Mouse (Mus musculus): Measurements from ENCODE around the gene Cnga3.

Gene Cnga3

GRCm38 (mm10) chr1:37214144-37214543, at the start of gene Cnga3:
Cnga3 (plus strand) TSS chr1:37214434.
- DNase-seq (ENCODE audit: low read depth, low spot score) = no peak

DNA sequence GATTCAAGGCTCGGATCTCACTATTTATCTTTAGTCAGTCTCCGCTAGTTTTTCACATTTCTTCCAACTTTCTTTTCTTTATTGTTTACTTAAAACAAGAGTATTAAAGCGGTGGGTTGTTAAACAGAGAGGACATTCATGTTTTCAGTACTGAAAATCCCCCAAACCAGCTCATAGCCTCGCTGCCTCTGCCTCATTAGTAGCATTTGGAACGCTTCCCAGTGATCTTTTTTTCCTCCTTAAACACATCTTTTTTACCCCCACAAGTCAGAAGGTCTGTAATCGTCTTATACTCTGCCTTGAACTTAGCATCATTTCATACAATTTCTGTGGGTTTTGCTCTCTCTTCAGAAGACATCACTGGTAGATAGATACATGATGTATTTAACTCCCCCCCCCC, 48.2 kb upstream of the Cnga3 start:
- no peak for DNase-seq (ENCODE audit: low read depth, low spot score)

GRCm38 (mm10) chr1:37167918-37168317, 46.3 kb upstream of the Cnga3 start:
- no peak for DNase-seq (ENCODE audit: low read depth, low spot score)

- no peak for DNase-seq (ENCODE audit: low read depth, low spot score)
These were observed 36.4 kb upstream of the Cnga3 start for GRCm38 (mm10) chr1:37177874-37178273.

DNA sequence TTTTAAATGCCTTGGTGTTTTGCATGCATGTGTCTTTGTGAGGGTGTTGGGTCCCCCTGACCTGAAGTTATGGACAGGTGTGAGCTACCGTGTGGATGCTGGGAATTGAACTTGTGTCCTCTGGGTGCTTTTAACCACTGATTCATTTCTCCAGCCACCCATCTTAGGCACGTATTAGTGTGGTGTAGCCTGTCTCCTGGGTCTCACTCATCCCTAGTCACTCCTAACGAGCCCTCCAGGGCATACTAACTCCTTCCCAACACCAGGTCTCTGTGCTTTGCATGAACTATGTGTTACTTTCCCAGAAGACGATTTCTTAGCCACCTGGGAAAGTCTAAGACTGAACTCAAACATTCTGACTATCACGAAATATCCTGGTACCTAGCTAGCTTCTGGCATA, 34.4 kb upstream of the Cnga3 start:
- no peak for DNase-seq (ENCODE audit: low read depth, low spot score)

DNA sequence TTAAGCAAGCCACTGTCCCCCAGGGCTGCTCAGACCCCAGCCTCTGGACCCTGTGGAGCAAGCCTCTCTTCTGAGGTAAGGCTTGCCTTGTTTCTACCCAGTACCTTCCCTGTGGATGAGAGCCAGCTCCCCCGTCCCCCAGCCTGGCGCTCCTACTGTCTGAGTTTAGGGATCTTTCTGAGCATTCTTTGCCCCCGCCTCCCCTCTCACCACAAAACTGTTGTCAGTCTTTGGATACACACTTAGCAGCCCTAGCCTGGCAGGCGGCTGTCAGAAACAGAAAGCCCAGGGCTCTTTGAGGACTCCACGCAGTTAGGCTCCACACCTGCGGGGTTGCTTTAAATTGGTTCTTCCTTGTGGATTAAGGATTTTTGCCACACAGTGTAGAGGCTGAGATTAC, 27.2 kb upstream of the Cnga3 start:
- no peak for DNase-seq (ENCODE audit: low read depth, low spot score)

DNA sequence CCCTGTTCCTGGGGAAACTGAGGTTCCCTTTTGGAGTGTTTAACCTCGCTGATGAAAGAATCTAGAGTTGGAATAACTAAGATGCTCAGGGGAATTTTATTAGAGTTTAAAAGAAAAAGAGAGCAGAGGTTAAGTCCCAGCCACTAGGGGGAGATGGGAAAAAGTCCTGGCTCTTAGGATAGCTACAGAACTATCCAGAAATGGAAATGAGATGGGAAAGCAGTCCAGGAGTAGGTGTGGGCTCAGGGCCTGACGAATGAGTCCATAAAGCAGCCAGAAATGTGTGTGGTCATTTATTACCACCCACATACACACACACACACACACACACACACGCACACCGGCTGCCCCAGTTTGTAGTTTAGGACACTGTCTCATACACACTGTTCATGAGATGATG, 19.6 kb upstream of the Cnga3 start:
- no peak for DNase-seq (ENCODE audit: low read depth, low spot score)

GRCm38 (mm10) chr1:37201406-37201805, 12.8 kb upstream of the Cnga3 start:
- DNase-seq (ENCODE audit: low read depth, low spot score) = no peak

DNA sequence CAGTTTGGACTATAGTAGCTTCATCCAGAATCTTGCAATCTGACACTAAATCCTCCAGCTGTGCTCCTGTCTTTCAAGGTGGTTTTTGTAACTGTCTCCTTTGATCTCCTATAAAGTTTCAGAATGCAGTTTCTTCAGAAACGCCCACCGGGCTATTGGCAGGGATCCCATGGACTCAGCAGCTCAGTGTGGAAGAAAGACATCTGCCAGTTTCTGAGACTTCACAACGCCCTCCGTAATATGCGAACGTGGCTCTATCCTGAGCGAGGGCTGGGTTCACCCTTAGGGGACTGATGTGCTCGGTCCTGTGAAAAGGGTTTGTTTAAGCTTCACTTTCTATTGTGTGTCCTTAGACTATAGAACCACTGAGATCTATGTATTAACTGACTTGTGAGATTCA, 6.5 kb upstream of the Cnga3 start:
- no peak for DNase-seq (ENCODE audit: low read depth, low spot score)

DNA sequence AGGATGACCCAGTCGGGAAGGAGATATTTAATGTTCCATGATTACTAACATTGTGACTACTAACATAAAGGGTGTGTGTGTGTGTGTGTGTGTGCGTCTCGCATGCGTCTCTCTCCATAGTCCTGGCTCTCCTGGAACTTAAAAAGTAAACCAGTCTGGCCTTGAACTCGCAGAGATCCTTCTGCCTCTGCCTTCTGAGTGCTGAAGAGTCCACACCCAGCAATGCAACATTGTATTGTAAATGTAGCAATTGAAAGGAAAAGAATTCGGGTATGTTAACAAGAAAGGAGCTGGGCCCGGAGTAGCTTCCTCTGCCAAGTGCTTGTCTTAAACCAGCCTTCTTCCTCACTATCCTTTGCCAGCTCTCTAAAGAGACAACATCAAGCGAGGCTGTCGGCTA, 1.9 kb upstream of the Cnga3 start:
- no peak for DNase-seq (ENCODE audit: low read depth, low spot score)

GRCm38 (mm10) chr1:37218386-37218785, 4.2 kb downstream of the Cnga3 start:
- peak; percentile 16 for DNase-seq (ENCODE audit: low read depth, low spot score)

DNA sequence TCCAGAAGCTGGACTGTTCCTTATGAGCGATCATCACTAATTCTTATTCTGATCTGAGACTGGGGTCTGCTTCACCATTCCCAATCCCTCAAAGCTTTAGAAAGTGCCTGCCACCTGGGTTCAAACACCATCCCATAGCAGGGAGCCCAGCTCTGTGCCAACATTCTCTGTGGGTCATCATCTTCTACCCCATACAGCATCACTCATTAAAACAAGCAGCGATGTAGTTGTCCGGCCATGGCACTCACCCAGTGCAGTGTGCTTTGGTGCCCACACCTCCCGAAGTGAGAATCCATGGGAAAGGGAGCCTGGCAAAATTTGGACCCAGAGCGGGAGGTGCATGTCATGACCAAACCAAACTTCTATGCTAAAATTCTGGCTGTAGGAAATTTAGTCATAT, 5.4 kb downstream of the Cnga3 start:
- DNase-seq (ENCODE audit: low read depth, low spot score) = no peak

GRCm38 (mm10) chr1:37220134-37220907, 6.1 kb downstream of the Cnga3 start:
- peak; percentile 10 for DNase-seq (ENCODE audit: low read depth, low spot score)

GRCm38 (mm10) chr1:37222002-37222401, 7.8 kb downstream of the Cnga3 start:
- no peak for DNase-seq (ENCODE audit: low read depth, low spot score)

GRCm38 (mm10) chr1:37230404-37230803, 16.2 kb downstream of the Cnga3 start:
- no peak for DNase-seq (ENCODE audit: low read depth, low spot score)

DNA sequence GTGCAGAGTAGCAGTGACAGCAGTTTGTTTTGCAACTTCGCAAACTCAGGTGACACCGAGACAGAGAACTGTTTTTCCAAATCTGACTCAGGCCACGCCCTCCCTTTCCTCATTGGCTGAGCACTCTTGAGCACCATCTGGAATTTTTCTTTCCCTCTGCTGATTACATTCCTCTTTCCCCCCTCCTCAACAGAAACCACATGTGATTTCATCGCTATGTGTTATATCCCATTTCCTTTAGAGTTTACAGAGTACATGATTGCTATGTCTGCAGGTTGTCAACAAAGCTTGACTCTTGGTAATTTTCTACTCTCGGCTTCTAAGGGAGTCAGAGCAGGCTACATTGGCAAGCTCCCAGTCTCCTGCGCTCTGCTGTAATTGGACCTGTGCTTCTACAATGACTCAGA, 17.1 kb downstream of the Cnga3 start:
- DNase-seq (ENCODE audit: low read depth, low spot score) = no peak

GRCm38 (mm10) chr1:37239045-37239635, 24.9 kb downstream of the Cnga3 start:
- no peak for DNase-seq (ENCODE audit: low read depth, low spot score)

GRCm38 (mm10) chr1:37242253-37242652, 28.0 kb downstream of the Cnga3 start:
- DNase-seq (ENCODE audit: low read depth, low spot score) = no peak

- no peak for DNase-seq (ENCODE audit: low read depth, low spot score)
These were observed 32.2 kb downstream of the Cnga3 start for GRCm38 (mm10) chr1:37246476-37246875.

DNA sequence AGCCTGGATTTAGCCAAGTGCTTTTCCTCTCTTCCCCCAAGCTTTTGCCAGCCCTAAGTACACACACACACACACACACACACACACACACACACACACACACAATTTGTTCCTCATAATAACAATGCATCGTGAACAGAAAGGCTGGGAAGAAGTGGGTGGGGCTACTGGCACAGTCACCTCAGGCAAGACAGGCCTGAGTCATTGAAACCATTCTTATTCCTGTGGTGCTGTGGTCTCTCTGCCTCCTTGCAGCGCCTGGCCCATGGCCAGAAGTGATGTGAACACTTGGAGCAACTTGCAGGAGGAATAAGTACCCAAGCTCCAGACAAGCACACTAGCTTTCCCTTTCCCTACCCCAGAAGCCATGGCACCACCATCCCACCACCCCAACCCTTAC, 34.2 kb downstream of the Cnga3 start:
- no peak for DNase-seq (ENCODE audit: low read depth, low spot score)

- peak; percentile 72 for DNase-seq (ENCODE audit: low read depth, low spot score)
These were observed 36.5 kb downstream of the Cnga3 start for GRCm38 (mm10) chr1:37250643-37251310.

GRCm38 (mm10) chr1:37258443-37258842, 44.2 kb downstream of the Cnga3 start:
- DNase-seq (ENCODE audit: low read depth, low spot score) = no peak

- peak; percentile 75 for DNase-seq (ENCODE audit: low read depth, low spot score)
These were observed 58.2 kb downstream of the Cnga3 start for GRCm38 (mm10) chr1:37272464-37272863.
